Mouse (Mus musculus) cerebellum, postnatal 4 days (tissue): ENCODE measurements around the gene Mycbp.

Source experiments
- DNase-seq, 2 experiments: peaks; one replicate each; pipeline ENCODE4 v3.0.0; 2022; ENCODE audit warnings: low spot score in 2 of 2, mixed read lengths in 1 of 2

Gene Mycbp

DNA sequence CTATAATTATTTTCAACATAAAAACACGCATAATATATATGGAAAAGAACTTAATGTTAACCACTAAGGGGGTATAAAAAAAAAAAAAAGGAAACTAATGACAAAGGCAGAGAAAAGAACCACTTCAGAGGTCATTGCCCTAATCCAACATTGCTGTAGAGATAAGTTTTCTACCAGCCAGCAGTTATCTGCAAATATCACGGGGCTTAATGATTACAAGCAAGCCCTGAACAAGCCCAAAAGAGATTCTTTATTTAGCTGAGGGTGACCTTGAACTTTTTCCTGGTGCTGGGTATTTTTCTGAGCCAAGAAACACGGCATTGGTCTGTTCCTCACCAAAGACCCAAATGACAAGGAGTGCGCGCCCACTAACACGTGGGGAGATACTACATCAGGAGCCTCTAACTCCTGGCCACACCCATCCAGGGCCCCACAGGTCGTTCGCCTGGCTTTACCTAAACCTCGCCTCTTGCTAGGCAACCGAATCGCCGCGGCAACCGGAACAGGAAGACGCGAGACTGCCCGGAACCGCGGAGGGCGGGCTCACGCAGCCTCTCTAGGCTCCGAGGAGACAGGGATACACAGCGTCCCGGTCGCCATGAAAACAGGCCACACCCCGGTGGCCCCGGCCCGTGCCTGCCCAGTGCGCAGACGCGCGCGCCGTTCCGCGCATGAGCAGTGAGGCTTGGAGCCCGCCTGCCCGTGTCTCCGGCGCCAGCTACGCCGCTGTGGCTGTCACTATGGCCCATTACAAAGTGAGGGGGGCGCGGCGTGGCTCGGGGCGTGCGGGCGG is at the start of gene Mycbp:
Mycbp (plus strand) TSS at position 500 of the 793 bp plus-strand sequence.
- peak; percentile 98 to 99 for DNase-seq

GRCm38 (mm10) chr4:123856888-123857287 is 47.7 kb upstream of the Mycbp start:
- no peak for DNase-seq

DNA sequence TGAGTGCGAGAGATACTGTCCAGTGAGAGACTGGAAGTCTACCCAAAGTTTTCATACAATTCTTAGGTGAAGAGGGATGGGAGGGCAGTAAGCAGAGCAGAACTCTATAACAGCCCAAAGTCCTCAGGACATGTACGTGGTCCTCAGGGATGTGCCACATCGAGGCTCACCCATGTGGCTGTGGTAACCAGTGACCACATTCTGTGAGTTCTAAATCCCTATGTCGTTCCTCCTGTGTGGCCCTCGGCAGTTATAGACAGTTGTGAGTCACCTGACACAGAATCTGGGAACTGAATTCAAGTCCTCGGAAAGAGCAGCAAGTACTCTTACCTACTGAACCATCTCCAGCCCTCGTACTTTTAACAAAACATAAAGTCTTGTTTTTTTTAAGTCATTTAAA is 46.5 kb upstream of the Mycbp start:
- DNase-seq: no peak

- DNase-seq: no peak
Measured at GRCm38 (mm10) chr4:123859379-123859778, 45.3 kb upstream of the Mycbp start, which contains the start of gene 4933427I04Rik. 4933427I04Rik (plus strand) TSS chr4:123859679.

- no peak for DNase-seq
Measured at GRCm38 (mm10) chr4:123859803-123860202, 44.8 kb upstream of the Mycbp start.

DNA sequence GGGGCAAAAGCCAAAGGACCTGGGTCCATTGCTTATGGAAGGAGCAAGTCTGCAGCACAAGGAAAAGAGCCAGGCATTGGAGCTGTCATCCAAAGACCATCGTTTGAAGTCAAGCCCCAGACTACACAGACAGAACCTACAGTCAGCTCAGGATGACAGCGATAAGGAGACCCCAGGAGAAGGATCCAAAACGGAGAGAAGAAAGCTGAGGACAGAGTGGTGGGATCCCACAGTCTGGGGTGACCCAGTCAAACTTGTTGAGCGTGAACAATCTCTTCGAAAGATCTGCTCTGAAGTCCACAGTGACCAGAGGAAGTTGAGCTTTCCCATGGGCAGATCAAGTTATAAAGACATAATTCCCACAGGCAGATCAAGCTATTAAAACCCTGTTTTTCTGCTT is 44.0 kb upstream of the Mycbp start:
- DNase-seq: no peak

DNA sequence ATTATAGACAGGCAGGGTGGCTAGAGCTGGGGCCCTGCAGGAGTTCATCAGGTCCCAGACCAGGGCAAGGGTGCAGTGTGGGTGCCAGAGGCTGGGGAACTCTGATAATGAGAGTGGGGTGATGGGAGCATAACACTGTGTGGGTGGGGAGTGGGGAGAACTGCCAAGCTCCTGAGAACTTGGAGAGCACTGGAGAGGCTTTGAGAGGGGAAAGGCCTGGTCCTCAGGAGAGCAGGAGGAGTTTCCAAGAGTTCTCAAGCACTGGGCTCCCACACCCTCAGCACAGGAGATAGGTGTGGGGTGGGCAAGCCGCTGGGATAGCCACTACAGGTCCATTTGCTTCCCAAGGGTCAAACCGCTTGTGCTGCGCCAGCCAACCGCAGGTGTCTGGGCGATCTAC is 10.9 kb upstream of the Mycbp start:
- DNase-seq: no peak

DNA sequence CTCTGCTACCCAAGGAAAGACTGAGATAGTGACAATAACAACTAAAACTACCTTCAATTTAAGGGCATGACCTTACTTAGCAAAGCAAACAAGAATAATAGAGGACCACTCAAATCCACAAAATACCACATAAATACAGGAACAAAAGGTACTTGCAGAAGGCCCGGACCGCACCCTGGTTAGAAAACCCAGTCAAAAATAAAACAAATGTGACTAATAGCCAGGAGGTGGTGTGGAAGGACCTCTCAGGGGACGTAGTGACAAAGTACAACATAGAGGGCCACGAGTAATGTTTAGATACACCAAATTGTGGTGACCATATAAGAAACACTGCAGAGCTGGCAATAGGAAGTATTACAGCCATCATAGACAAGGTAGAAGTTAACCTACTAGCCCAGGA is 10.3 kb upstream of the Mycbp start:
- no peak for DNase-seq

GRCm38 (mm10) chr4:123898696-123899095 is 5.9 kb upstream of the Mycbp start:
- DNase-seq: peak in 1 of 2 experiments; percentile 43

DNA sequence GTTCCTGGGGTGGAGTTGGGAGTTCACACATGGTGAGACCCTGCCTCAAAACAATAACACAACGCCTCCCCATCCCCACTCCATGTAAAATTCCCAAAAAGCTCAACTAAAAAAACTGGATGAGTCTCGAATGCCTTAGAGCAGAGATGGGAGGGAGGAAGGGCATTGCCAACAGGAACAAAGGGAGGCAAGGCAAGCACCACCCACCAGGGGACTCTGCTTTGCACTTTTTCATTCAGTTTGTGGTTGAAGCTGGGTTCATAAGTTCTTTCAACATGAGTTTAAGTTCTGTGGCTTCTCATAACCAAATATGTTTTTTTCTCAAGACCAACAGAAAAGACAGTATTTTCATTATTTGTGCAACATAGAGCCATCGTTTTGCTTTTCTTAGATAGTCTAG is 1.2 kb upstream of the Mycbp start:
- DNase-seq: no peak

DNA sequence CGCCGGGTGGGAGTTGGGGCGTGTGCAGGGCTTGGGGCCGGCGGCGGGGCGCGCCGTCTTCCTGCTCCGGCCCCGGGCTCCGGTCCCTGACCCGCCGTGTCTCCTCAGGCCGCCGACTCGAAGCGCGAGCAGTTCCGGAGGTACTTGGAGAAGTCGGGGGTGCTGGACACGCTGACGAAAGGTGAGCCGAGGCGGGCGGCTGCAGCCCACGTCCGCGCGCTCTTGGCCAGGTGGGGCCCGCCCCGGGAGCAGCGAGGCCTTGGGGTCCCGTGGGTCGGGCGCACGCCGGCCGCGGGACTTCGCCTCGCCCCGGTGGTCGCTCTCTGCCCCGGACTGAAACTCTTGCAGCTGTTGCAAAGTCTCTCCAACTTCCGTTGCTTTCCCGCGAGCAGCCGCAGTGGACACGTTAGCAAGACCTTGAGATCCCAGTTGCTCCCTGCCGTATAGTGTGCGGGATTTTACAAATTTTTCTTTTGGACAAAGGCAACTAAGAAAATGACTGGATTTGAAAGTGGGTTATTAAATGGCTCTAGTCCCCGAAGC is 565 bp downstream of the Mycbp start:
- DNase-seq: no peak

DNA sequence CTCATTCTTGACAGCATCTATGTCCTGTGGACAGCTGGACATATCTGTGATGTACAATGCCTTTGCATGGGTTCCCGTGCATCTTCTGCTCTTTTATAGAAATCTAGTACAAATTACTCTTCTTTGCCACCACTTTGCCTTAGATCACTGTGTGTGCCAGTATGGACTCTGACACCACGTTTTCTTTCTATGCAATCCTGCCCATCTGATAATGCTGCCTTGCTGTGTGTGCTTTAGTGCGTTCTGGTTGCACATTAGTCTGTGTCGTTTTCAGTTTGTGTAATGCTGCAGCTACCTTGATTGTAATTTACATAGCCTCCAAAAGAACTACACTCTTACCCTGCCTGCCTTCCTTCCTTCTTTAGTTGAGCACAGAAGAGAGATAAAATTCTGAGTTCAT is 6.9 kb downstream of the Mycbp start:
- DNase-seq: no peak

DNA sequence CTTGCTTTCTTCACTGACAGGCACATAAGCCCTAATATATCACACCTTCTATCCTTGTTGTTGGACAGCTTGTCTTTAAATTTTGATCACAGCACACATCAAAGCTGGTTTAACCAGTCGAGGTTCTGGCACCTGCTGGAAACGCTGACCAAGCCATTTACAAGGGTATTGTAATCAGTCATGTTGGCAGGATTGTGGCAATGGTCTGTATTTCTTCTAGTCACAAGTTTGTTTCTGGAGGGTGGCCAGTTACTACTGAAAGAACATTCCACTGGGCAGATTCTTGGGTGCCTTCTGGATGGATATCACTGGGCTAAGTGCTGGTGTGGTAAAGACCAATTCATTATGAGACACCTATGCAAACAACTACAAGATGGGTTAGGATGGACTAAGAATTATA is 7.8 kb downstream of the Mycbp start:
- DNase-seq: no peak

- DNase-seq: peak; percentile 100
Measured at GRCm38 (mm10) chr4:123916748-123917547, 12.3 kb downstream of the Mycbp start, which contains the start of gene Rragc. Rragc (plus strand) TSS chr4:123917446.

GRCm38 (mm10) chr4:123917548-123918140 is 13.0 kb downstream of the Mycbp start, which contains the start of gene 4930535I16Rik:
4930535I16Rik (minus strand) TSS chr4:123918022.
- DNase-seq: no peak

DNA sequence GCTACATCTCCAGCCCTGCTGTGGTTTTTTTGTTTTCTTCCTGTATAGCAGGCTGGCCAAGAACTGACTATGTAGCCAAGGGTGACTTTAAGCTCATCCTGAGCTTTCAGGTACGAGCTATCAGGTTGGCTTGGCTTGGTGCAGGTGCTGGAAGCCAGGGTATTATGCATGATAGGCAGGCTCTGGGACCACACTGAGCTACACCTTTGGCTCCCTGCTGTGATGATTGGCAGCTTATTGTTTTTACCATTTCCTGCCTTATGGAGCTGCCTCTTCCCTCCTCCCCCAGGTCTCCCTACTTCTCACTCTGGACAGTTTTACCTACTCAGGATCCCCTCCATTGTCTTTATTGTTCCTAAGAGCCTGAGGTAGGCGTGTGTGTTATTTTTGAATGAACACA is 14.2 kb downstream of the Mycbp start:
- no peak for DNase-seq

GRCm38 (mm10) chr4:123921055-123921565 is 16.5 kb downstream of the Mycbp start:
- DNase-seq: no peak

GRCm38 (mm10) chr4:123927961-123928360 is 23.3 kb downstream of the Mycbp start:
- DNase-seq: no peak

DNA sequence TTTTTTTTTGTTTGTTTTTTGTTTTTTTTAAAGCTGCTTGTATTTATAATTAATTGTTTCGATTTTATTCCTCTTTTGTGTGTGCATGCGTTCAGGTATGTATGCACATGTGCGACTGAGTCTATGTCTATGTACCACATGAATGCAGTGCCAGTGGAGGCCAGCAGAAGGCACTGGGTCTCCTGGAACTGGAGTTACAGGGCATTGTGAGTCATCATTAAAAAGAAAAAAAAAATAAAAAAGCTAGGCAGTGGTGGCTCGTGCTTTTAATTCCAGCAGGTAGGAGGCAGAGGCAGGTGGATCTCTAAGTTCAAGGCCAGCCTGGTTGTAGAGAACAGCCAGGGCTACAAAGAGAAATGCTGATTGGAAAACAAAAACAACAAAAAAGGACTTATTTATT is 25.4 kb downstream of the Mycbp start:
- DNase-seq: no peak

DNA sequence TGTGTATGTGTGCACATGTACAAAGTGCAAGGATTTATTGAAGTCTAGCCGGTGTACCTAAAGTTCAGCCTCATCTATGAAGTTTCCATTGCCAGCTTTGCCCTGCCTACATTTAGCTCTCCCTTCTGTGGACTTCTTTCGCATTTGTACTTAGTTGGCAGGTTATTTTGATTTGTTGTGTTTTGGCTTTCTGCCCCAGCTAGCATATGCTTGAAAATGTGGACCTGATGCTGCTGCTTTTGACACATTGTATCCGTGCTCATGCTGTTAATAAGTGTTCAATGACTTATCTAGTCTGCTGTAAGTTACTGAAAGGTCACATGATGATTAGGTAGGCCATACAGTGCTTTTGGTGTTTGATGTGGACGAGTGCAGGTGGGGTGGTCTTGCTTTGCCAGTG is 29.7 kb downstream of the Mycbp start:
- no peak for DNase-seq

- no peak for DNase-seq
Measured at GRCm38 (mm10) chr4:123936059-123936458, 31.4 kb downstream of the Mycbp start.

DNA sequence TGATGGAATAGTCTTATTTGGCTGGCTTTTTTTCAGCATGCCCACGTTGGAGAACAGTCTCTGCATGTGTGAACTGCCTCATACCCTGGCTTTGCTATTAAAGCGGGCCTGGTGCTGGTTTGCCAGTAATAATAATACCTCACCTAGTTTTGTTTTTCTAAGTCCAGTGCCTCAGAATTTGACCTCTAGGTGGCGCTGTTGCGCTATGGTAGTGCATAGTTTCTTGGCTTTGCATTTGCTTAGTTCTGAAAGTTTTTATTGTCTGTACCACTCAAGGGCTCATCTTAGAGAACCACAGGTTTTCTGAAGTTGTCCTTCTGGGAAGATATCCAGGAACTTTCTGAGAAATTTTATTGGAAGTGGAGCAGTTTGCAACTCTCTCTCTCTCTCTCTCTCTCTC is 35.2 kb downstream of the Mycbp start:
- peak; percentile 64 to 80 for DNase-seq
